Mouse (Mus musculus) c-Kit-negative CD71-positive TER-119-positive erythroid progenitor cells, embryonic 14.5 days (primary cell): Measurements from ENCODE around the gene Ly86.

ENCODE experiments used
- DNase-seq: peaks from one replicate; pipeline ENCODE4 v3.0.0-alpha.2; 2013; ENCODE audit warnings: low read depth, low spot score

Ly86 gene

GRCm38 (mm10) chr13:37344909-37345772, at the start of gene Ly86:
Ly86 (plus strand) TSS chr13:37345208.
- no peak for DNase-seq

- no peak for DNase-seq
These were observed 47.1 kb upstream of the Ly86 start for GRCm38 (mm10) chr13:37297886-37298285.

GRCm38 (mm10) chr13:37298856-37299255, 46.2 kb upstream of the Ly86 start:
- DNase-seq: no peak

GRCm38 (mm10) chr13:37302877-37303276, 42.1 kb upstream of the Ly86 start:
- DNase-seq: no peak

- no peak for DNase-seq
These were observed 37.0 kb upstream of the Ly86 start for GRCm38 (mm10) chr13:37308006-37308405.

- no peak for DNase-seq
These were observed 35.7 kb upstream of the Ly86 start for GRCm38 (mm10) chr13:37309296-37309695.

- no peak for DNase-seq
These were observed 34.7 kb upstream of the Ly86 start for GRCm38 (mm10) chr13:37310331-37310730.

GRCm38 (mm10) chr13:37311555-37312221, 33.3 kb upstream of the Ly86 start:
- no peak for DNase-seq

GRCm38 (mm10) chr13:37312222-37312928, 32.6 kb upstream of the Ly86 start:
- DNase-seq: no peak

GRCm38 (mm10) chr13:37312951-37313350, 32.1 kb upstream of the Ly86 start:
- no peak for DNase-seq

GRCm38 (mm10) chr13:37325504-37325903, 19.5 kb upstream of the Ly86 start:
- no peak for DNase-seq

GRCm38 (mm10) chr13:37329747-37330146, 15.3 kb upstream of the Ly86 start:
- no peak for DNase-seq

GRCm38 (mm10) chr13:37330971-37331370, 14.0 kb upstream of the Ly86 start:
- no peak for DNase-seq

- DNase-seq: no peak
These were observed 12.0 kb upstream of the Ly86 start for GRCm38 (mm10) chr13:37332779-37333543.

GRCm38 (mm10) chr13:37333544-37333870, 11.5 kb upstream of the Ly86 start:
- DNase-seq: no peak

GRCm38 (mm10) chr13:37337269-37337668, 7.7 kb upstream of the Ly86 start:
- DNase-seq: no peak

GRCm38 (mm10) chr13:37337871-37338270, 7.1 kb upstream of the Ly86 start:
- no peak for DNase-seq

GRCm38 (mm10) chr13:37342804-37343203, 2.2 kb upstream of the Ly86 start:
- DNase-seq: no peak

- no peak for DNase-seq
These were observed 815 bp downstream of the Ly86 start for GRCm38 (mm10) chr13:37345823-37346222.

- DNase-seq: no peak
These were observed 3.0 kb downstream of the Ly86 start for GRCm38 (mm10) chr13:37347871-37348595.

GRCm38 (mm10) chr13:37349051-37349450, 4.0 kb downstream of the Ly86 start:
- no peak for DNase-seq
